Mouse (Mus musculus) olfactory bulb, adult 2 months (tissue): ENCODE measurements around the gene Galntl5.

Experiments used
- CTCF ChIP-seq: fragments of 200-500 bp; IDR thresholded peaks from 2 replicates; pipeline ENCODE4 v1.5.1; 2012; ENCODE audit warnings: low read depth, mild to moderate bottlenecking, low read length, moderate library complexity; ENCODE audit not compliant: insufficient read depth
- POLR2A ChIP-seq: fragments of 200-500 bp; IDR thresholded peaks from 2 replicates; pipeline ENCODE4 v1.6.1; 2012; ENCODE audit warnings: mild to moderate bottlenecking, low read depth, low read length, moderate library complexity; ENCODE audit not compliant: insufficient read depth

GRCm38 (mm10) chr5:25155351-25155750 lies 25.9 kb upstream of the Galntl5 start:
- TF ChIP-seq POLR2A (no peak), CTCF (no peak)
